Mouse (Mus musculus) brain, embryonic 14.5 days (tissue): ENCODE results near the gene Lpp.

ENCODE experiments used
- CTCF ChIP-seq: fragments of 200-500 bp; IDR thresholded peaks from 2 replicates; pipeline ENCODE4 v1.5.1; 2012; ENCODE audit warnings: inconsistent platforms, mild to moderate bottlenecking, moderate library complexity, borderline replicate concordance; ENCODE audit not compliant: insufficient read depth, insufficient read length; ENCODE audit errors: extremely low read depth
- POLR2A ChIP-seq: fragments of 200-500 bp; IDR thresholded peaks from 2 replicates; pipeline ENCODE4 v1.6.1; 2012; ENCODE audit warnings: mild to moderate bottlenecking, inconsistent platforms, borderline replicate concordance; ENCODE audit not compliant: poor library complexity, insufficient read depth, insufficient read length, severe bottlenecking; ENCODE audit errors: extremely low read depth

- no peak for TF ChIP-seq POLR2A
- no peak for TF ChIP-seq CTCF
Observed at GRCm38 (mm10) chr16:24507927-24508540, 114.7 kb downstream of the Lpp start.
